Mouse (Mus musculus) midbrain, embryonic 11.5 days (tissue): Measurements from ENCODE around the gene Strap. TPM values are rescaled to one million over a fixed set of nuclear protein-coding genes. Genes with fewer than 3 reads are reported as not detected.
"Not testable (repeated sequence)": the region's sequence is repeated elsewhere in the genome, so short reads cannot be mapped to it uniquely, and the experiment has no call there.

ENCODE experiments used
- ATAC-seq: fragments of 200-750 bp; cut with Nextera tagmentation; 2 replicates; pipeline ENCODE4 v1.8.0; 2017; ENCODE audit warnings: moderate TSS enrichment, moderate library complexity; ENCODE audit not compliant: low FRiP score
- DNase-seq: peaks from one replicate; pipeline ENCODE4 v3.0.0; 2015; ENCODE audit warnings: low spot score; ENCODE audit errors: missing footprints
- H3K27ac ChIP-seq: fragments of 300-500 bp; sonication (generic); 2 replicates; pipeline ENCODE4 v1.5.1; 2014; ENCODE audit warnings: low read depth, low read length
- H3K27me3 ChIP-seq: fragments of 300-500 bp; sonication (generic); 2 replicates; pipeline ENCODE4 v1.6.1; 2014; ENCODE audit warnings: mild to moderate bottlenecking, low read length, moderate library complexity, mixed read lengths; ENCODE audit not compliant: control insufficient read depth, insufficient read depth
- H3K36me3 ChIP-seq: fragments of 300-500 bp; sonication (generic); 2 replicates; pipeline ENCODE4 v1.6.1; 2014; ENCODE audit warnings: mild to moderate bottlenecking, low read length, moderate library complexity, mixed read lengths; ENCODE audit not compliant: control insufficient read depth, insufficient read depth
- H3K4me1 ChIP-seq: fragments of 300-500 bp; sonication (generic); 2 replicates; pipeline ENCODE4 v1.6.1; 2014; ENCODE audit warnings: low read length; ENCODE audit not compliant: control insufficient read depth, insufficient read depth
- H3K4me2 ChIP-seq: fragments of 300-500 bp; sonication (generic); 2 replicates; pipeline ENCODE4 v1.6.1; 2014; ENCODE audit warnings: mild to moderate bottlenecking, moderate library complexity
- H3K4me3 ChIP-seq: fragments of 300-500 bp; sonication (generic); 2 replicates; pipeline ENCODE4 v1.5.1; 2014; ENCODE audit warnings: low read depth, low read length
- H3K9ac ChIP-seq: fragments of 300-500 bp; sonication (generic); 2 replicates; pipeline ENCODE4 v1.6.1; 2014; ENCODE audit warnings: low read length
- H3K9me3 ChIP-seq: fragments of 300-500 bp; sonication (generic); 2 replicates; pipeline ENCODE4 v1.6.1; 2016; ENCODE audit warnings: low read length; ENCODE audit not compliant: control insufficient read depth
- WGBS: fragments of 180-500 bp; shearing (Covaris S2); extraction: QIAGEN DNeasy Blood & Tissue Kit; methylation state at CpG from one replicate; pipeline ENCODE4 v1.1.7; 2014; 5-methylcytosine and 5-hydroxymethylcytosine counted together
- polyA plus RNA-seq: library from polyadenylated mRNA; unstranded; fragments of >200 nt; fragmentation: Nextera tagmentation; extraction: Ambion mirVana; gene quantifications from 2 replicates; pipeline ENCODE4 v1.2.1, GENCODE M21; 2014

The Strap gene
- polyA plus RNA-seq, 1 experiment from 2014 or later = 259 TPM

DNA sequence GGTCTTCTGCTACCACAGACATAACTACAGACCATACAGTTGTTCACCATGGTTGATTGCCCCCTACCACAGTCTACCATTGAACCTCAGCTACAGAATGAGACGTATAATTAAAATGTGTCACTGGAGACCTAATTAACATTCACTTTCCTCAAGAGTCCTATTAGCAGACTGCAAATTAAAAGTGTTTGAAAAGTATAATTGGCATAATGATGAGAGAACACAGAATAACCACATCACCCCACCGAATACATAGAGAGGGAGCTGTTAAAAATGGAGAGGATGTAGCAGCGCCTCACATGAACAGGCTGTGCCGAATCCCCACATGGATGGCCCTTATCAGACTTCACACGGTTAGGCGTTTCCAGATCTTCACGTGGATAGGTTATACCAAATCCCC lies 35.4 kb upstream of the Strap start:
- Histone ChIP-seq H3K36me3 (no peaks in the 10 kb centered on the region), H3K9me3 (no peaks in the 10 kb centered on the region), H3K4me2 (no peak overlapping the region), H3K4me1 (no peaks in the 10 kb centered on the region), H3K9ac (no peak overlapping the region), H3K27ac (no peak overlapping the region), H3K27me3 (no peaks in the 10 kb centered on the region; the same call in 1 of the 2 replicates), H3K4me3 (no peak overlapping the region)
- no peak for ATAC-seq
- WGBS = 86% methylated on average over 7 of the region's 7 CpGs
- no peak for DNase-seq

DNA sequence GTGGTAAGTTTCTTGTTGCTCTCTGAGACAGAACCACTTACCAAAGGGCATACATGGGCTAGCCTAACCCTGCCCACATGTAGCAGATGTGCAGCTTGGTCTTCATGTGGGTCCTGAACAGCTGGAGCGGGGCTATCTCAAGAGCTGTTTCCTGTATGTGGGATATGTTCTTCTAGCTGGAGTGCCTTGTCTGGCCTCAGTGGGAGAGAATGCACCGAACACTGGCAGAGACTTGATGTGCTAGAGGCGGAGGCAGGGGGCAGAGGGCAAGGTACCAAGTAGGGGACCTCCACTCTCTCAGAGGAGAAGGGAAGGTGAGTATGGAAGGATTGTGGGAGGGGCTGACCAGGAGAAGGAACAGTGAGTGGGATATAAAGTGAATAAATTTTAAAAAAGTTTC lies 32.7 kb upstream of the Strap start:
- Histone ChIP-seq H3K27me3 (no peaks in the 10 kb centered on the region), H3K9ac (no peak overlapping the region), H3K36me3 (no peaks in the 10 kb centered on the region), H3K4me2 (no peak overlapping the region), H3K27ac (no peak overlapping the region), H3K4me1 (no peaks in the 10 kb centered on the region), H3K4me3 (no peak overlapping the region), H3K9me3 (no peaks in the 10 kb centered on the region)
- ATAC-seq = no peak
- WGBS = 93% methylated on average over 3 of the region's 3 CpGs
- peak; percentile 19 for DNase-seq

DNA sequence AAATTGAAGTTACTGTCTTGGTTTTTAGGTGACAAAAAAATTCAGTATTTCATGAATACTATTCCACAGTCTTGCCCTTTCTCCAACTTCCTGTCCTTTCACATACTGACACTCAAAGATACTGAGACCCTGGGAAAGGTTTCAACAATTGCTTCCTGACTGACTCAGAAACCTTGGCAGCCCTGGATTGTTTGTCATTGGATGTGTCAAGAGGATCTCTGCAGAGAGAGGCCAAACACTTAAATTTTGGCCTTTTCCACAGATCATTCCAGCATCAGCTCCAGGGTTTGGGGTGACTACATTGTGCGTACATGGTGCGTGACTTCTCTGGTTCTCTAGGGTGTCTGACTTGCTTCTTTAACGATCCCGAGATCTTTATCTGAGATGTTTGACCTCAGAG lies 32.0 kb upstream of the Strap start:
- Histone ChIP-seq H3K27me3 (no peaks in the 10 kb centered on the region), H3K27ac (no peak overlapping the region), H3K4me2 (no peak overlapping the region), H3K36me3 (no peaks in the 10 kb centered on the region), H3K9ac (no peak overlapping the region), H3K9me3 (no peaks in the 10 kb centered on the region), H3K4me3 (no peak overlapping the region), H3K4me1 (no peaks in the 10 kb centered on the region)
- DNase-seq (peak; percentile 49), ATAC-seq (no peak)
- WGBS = 90% methylated on average over 4 of the region's 4 CpGs

DNA sequence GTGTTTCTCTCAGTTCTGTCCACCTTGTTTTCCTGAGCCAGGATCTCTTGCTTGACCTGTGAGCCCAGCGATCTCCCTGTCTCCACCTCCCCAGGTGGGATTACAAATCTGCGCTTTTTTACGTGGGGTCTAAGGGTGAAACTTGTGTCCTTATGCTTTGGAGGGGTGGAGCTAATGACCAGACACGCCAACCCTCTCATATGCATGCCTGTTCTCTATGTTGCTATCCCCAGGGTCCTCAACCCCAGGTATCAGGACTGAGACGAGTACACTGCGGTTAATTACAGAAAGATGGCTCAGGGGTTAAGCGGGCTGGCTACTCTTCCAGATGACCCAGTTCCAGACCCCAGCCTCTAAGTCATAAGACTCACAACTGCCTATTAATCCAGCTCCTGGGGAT lies 31.4 kb upstream of the Strap start:
- H3K9me3 ChIP-seq = no peaks in the 10 kb centered on the region
- no peak overlapping the region for H3K9ac ChIP-seq
- no peak overlapping the region for H3K4me3 ChIP-seq
- no peaks in the 10 kb centered on the region for H3K4me1 ChIP-seq
- no peak overlapping the region for H3K27ac ChIP-seq
- H3K27me3 ChIP-seq = no peaks in the 10 kb centered on the region
- no peaks in the 10 kb centered on the region for H3K36me3 ChIP-seq
- 85% methylated on average over 7 of the region's 7 CpGs for WGBS
- ATAC-seq = no peak
- no peak overlapping the region for H3K4me2 ChIP-seq
- peak; percentile 10 for DNase-seq

DNA sequence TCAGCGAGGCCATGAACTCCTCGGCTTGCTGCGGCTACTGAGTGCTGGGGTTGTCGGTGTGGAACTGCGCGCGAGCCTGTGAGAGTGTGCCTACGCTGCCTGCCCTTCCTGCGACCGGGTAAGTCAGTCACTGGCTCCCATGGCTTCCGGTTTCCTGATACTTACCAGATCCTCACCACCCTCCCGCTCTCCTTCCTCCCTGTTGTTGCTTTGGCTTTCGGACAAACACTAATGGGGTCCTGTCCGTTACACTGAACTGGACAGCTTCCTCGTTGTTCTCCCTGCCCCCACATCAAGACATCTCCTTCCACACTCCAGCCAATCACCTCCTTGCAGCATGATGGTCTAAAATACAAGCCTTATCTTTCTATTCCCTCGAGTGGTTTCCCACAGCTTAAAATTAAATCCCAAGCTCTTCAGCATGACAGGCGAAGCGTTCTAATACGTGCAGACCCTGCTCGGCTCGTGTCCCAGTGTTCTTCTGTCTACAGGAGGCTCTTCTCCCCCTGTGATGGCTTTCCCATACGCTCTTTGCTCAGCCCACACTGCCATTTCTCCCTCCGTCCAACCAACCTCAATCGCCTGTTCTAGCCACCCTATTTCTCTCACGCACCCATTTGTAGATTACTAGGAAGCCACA lies 30.5 kb upstream of the Strap start:
- DNase-seq = no peak
- no peak overlapping the region for H3K4me3 ChIP-seq
- H3K4me2 ChIP-seq = no peak overlapping the region
- WGBS = 87% methylated on average over 25 of the region's 25 CpGs
- H3K36me3 ChIP-seq = no peaks in the 10 kb centered on the region
- no peak overlapping the region for H3K27ac ChIP-seq
- H3K9me3 ChIP-seq = no peaks in the 10 kb centered on the region
- no peaks in the 10 kb centered on the region for H3K27me3 ChIP-seq
- no peaks in the 10 kb centered on the region for H3K4me1 ChIP-seq
- no peak overlapping the region for H3K9ac ChIP-seq
- no peak for ATAC-seq

DNA sequence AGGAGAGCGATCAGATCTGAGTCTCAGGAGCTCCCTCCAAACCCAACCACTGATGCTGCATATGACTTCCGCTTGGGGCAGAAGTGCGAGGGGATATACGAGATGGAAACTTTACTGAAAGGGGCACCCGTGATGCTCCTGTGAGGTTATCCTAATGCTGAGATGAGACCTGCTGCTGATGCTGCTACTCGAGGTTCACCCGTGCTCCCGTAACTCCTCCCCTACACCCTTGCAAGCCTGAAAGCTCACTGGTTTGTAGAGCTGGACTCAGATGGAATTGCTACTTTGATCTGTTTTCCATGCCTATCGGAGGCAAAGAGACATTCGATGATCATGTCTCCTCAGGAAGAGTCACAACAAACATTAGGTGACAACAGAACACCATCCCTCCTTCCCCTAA lies 28.7 kb upstream of the Strap start:
- no peak overlapping the region for H3K4me3 ChIP-seq
- ATAC-seq (no peak), DNase-seq (peak; percentile 8)
- H3K27ac ChIP-seq = no peak overlapping the region
- WGBS = 89% methylated on average over 10 of the region's 10 CpGs
- H3K27me3 ChIP-seq = no peaks in the 10 kb centered on the region
- no peak overlapping the region for H3K9ac ChIP-seq
- H3K9me3 ChIP-seq = no peaks in the 10 kb centered on the region
- H3K36me3 ChIP-seq = no peaks in the 10 kb centered on the region
- H3K4me1 ChIP-seq = no peaks in the 10 kb centered on the region
- no peak overlapping the region for H3K4me2 ChIP-seq

DNA sequence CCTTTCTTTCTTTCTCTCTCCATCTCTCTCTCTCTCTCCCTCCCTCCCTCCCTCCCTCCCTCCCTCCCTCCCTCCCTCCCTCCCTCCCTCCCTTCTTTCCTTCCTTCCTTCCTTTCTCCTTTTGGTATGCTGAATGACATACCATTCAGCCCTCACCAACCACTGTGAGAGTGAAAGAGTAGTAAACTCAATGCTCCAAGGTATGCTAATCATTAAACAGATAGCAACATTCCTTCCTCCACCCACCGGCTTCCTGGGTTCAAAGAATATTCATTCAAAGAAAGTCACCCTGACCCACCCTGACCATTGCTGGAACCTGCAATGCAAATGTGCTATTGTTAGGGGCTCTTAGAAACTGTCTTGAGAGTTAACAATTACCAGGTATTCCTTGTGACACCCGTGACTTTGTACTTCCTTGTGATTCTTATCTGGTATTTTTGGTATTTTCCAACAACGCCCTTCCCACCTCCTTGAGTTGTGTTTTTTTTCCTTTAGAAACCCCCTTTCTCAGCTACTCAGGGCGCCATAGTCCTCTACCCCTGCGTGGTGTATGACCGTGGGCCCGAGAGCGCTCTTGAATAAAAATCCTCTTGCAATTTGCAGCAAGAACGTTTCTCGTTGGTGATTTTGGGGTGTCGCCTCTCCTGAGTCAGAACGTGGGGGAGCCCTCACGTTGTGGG lies 26.0 kb upstream of the Strap start:
- H3K27ac ChIP-seq, H3K27me3 ChIP-seq, H3K4me1 ChIP-seq, ATAC-seq, DNase-seq, H3K4me3 ChIP-seq, H3K9me3 ChIP-seq, H3K9ac ChIP-seq, H3K36me3 ChIP-seq, H3K4me2 ChIP-seq: not testable (repeated sequence)
- WGBS = 92% methylated on average over 13 of the region's 13 CpGs

DNA sequence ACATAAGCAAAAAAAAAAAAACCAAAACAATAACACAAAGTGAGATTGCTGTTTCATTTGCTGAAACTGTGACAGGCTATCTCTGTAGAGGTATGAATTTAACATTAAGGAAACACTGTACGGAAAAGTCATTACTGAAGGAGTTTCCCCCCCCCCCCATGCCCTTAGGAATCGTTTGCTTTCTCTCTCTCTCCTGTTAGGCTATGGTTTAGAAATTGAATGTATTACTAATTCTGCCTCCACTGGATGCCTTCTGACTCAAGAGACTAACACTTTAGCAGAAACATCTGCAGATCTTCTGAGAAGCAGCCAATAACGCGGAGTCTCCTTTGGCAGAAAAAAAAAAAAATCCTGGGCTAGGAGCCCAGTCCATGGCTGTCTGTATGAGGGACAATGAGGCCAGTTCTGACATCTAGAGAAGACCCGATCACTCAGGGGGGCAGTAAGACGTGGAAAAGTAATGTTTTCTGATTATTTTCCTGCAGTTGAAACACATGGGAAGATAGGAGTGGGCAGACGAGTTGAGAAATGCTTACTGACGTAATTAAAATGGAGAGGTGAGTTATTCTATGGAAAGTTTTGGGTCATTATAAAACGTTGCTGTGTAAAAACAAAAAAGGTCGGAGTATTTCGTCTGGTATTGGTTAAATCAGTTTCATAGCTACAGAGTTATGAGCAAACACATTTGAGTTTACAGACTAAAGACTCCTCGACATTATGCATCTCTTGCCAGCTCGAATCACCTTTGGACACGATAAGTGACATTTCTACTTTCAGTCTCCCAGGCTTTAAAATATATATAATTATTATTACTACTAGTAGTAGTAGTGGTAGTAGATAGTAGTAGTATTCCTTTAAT lies 24.5 kb upstream of the Strap start:
- H3K9me3 ChIP-seq = no peaks in the 10 kb centered on the region
- 89% methylated on average over 14 of the region's 14 CpGs for WGBS
- no peak overlapping the region for H3K9ac ChIP-seq
- ATAC-seq (no peak), DNase-seq (no peak)
- no peaks in the 10 kb centered on the region for H3K36me3 ChIP-seq
- no peak overlapping the region for H3K27ac ChIP-seq
- H3K4me2 ChIP-seq = no peak overlapping the region
- no peaks in the 10 kb centered on the region for H3K27me3 ChIP-seq
- H3K4me1 ChIP-seq = peaks cover 8% of the 10 kb centered on the region; the same call in 1 of the 2 replicates
- no peak overlapping the region for H3K4me3 ChIP-seq
